Mouse (Mus musculus) C2C12 (cell line): Measurements from ENCODE around the gene Rspo4.

Experiments used
- CEBPB ChIP-seq: IDR thresholded peaks from one replicate; pipeline ENCODE4 v1.6.1; 2011; ENCODE audit warnings: low read depth, mild to moderate bottlenecking, control low read depth, moderate library complexity
- CTCF ChIP-seq: IDR thresholded peaks from one replicate; pipeline ENCODE4 v1.5.1; 2011; ENCODE audit not compliant: control insufficient read depth, insufficient read depth, insufficient read length
- MAX ChIP-seq: IDR thresholded peaks from one replicate; pipeline ENCODE4 v1.6.1; 2011; ENCODE audit warnings: mild to moderate bottlenecking, control low read depth
- MYOG ChIP-seq: IDR thresholded peaks from one replicate; pipeline ENCODE4 v1.6.1; 2011; ENCODE audit not compliant: control insufficient read depth, insufficient read length; ENCODE audit errors: extremely low read depth

DNA sequence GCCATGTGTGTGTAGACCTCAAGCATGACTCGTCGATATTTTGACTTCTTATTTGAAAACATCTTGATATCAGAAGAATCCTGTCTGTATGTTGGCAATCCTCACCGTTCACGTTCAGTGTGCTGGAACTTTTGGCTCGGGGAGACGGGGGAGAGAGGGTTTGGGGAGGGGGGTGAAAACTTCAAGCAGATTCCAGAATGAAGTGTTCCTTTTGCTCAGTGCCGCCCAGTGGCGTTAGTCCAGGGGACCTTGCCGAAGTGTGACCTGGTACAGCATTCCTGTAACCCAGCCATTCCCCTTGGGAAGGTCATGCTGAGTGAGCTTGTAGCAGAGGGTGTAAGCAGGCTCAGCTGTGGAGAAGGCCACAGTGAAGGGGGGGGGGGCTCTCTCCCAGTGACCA, 76.4 kb downstream of the Rspo4 start:
- TF ChIP-seq CTCF (no peak), MAX (no peak), MYOG (no peak), CEBPB (no peak)
